Mouse (Mus musculus) liver, embryonic 11.5 days (tissue): ENCODE data around the gene Ccdc39. TPM values are rescaled to one million over a fixed set of nuclear protein-coding genes. Genes with fewer than 3 reads are reported as not detected.
A peak's percentile ranks its signal among the peaks of the same experiment; 100 is the strongest.

ENCODE experiments used
- ATAC-seq: fragments of 200-750 bp; cut with Nextera tagmentation; replicated peaks from 2 replicates; pipeline ENCODE4 v1.8.0; 2017; ENCODE audit warnings: moderate number of reproducible peaks, mild to moderate bottlenecking, moderate TSS enrichment, moderate library complexity; ENCODE audit not compliant: low FRiP score
- DNase-seq: peaks from one replicate; pipeline ENCODE4 v3.0.0-alpha.2; 2017; ENCODE audit warnings: low spot score
- H3K27ac ChIP-seq: fragments of 300-500 bp; sonication (generic); 2 replicates; pipeline ENCODE4 v1.5.1; 2014; ENCODE audit warnings: mild to moderate bottlenecking, low read depth, low read length, control low read depth
- H3K27me3 ChIP-seq: fragments of 300-500 bp; sonication (generic); replicated peaks from 2 replicates; pipeline ENCODE4 v1.6.1; 2014; ENCODE audit warnings: low read length, mixed read lengths; ENCODE audit not compliant: control insufficient read depth, insufficient read depth
- H3K36me3 ChIP-seq: fragments of 300-500 bp; sonication (generic); 2 replicates; pipeline ENCODE4 v1.6.1; 2014; ENCODE audit warnings: mild to moderate bottlenecking, low read length, moderate library complexity, mixed read lengths; ENCODE audit not compliant: control insufficient read depth, insufficient read depth
- H3K4me1 ChIP-seq: fragments of 300-500 bp; sonication (generic); replicated peaks from 2 replicates; pipeline ENCODE4 v1.6.1; 2014; ENCODE audit warnings: low read length, mixed read lengths; ENCODE audit not compliant: control insufficient read depth, insufficient read depth
- H3K4me2 ChIP-seq: fragments of 300-500 bp; sonication (generic); 2 replicates; pipeline ENCODE4 v1.6.1; 2014; ENCODE audit warnings: mild to moderate bottlenecking, control low read depth, moderate library complexity
- H3K4me3 ChIP-seq: fragments of 300-500 bp; sonication (generic); 2 replicates; pipeline ENCODE4 v1.5.1; 2014; ENCODE audit warnings: low read depth, low read length, control low read depth
- H3K9ac ChIP-seq: fragments of 300-500 bp; sonication (generic); 2 replicates; pipeline ENCODE4 v1.6.1; 2014; ENCODE audit warnings: low read depth, low read length, control low read depth
- H3K9me3 ChIP-seq: fragments of 300-500 bp; sonication (generic); 2 replicates; pipeline ENCODE4 v1.6.1; 2016; ENCODE audit warnings: low read length, inconsistent platforms, mixed read lengths; ENCODE audit not compliant: control insufficient read depth
- WGBS: fragments of 180-500 bp; shearing (Covaris S2); extraction: QIAGEN DNeasy Blood & Tissue Kit; methylation state at CpG from one replicate; pipeline ENCODE4 v1.1.7; 2014; 5-methylcytosine and 5-hydroxymethylcytosine counted together
- polyA plus RNA-seq: library from polyadenylated mRNA; unstranded; fragments of >200 nt; fragmentation: Nextera tagmentation; extraction: Ambion mirVana; gene quantifications from 2 replicates; pipeline ENCODE4 v1.2.1, GENCODE M21; 2014

Gene Ccdc39
- 1.5 and 2.9 TPM in 2 replicates for polyA plus RNA-seq

DNA sequence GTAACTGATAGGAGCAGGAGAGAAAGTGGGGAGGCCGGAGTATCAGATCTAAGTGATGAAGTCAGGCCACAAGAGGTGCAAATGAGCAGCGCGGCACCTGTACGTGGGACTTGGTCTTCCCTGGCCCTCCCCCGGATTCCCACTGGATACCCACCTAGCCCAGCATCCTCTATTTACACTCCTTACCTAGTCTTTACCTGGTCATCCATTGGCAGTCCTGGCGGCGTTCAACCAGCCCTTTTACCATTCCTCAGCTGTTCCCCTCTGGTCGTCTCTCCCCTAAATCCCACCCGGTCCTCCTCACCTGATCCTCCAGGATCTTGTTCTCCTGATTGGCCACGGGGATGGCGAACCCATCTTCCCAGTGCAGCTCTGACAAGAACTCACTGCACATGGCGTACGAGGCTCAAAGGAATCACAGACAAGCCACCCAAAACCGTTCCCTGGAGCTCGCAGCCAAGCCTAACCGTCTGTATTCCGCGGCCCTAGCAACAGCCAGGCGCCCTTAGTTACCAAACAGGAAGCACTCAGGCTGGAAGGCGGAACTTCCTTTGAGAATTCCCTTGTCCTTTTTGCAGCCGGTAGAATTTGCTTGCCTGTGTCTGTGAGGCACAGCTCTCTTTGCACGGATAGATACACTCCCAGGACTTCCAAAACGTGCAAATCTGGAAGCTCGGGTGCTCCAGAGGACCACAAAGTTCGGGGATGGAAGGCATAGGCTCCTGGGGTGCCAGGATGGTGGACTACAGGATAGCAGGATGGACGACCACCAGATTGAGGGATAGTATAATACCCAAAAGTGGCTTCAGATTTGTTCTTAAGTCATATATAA is at the start of gene Ccdc39:
Gene Ccdc39, minus strand, starts transcription at position 510 of the 832 bp plus-strand sequence.
- no peak within 1 kb of the TSS for H3K9ac ChIP-seq
- H3K4me1 ChIP-seq = no peaks in the 10 kb centered on the region
- 12% methylated on average over 26 of the region's 26 CpGs for WGBS
- H3K4me2 ChIP-seq = peak within 1 kb of the TSS; percentile 68
- H3K27me3 ChIP-seq = no peaks in the 10 kb centered on the region
- peak within 1 kb of the TSS; percentile 37 for H3K4me3 ChIP-seq
- DNase-seq = peak; percentile 64
- H3K36me3 ChIP-seq = no peaks in the 10 kb centered on the region
- H3K9me3 ChIP-seq = no peaks in the 10 kb centered on the region
- H3K27ac ChIP-seq = no peak within 1 kb of the TSS
- ATAC-seq = peak; percentile 53; the same call in 1 of the 2 replicates

DNA sequence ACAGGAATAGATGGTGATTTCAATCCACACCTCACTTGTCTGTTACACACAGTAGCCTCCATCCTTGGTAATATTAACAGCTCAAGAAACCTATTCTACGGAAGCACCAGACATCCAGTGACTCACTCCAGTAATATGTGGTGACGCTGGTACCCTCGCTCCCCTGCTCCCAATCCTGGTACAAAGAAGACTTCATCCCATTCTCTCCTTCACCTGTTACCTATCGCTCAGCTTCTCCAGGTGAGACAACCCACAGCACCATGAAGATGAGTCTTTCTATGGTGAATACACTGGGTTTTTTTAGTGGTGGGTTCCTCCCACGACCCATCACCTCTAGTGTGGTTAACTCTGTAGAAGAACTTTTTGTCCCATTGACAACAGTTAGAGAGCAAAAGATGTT is 49.3 kb upstream of the Ccdc39 start:
- no peak overlapping the region for H3K27ac ChIP-seq
- ATAC-seq (no peak), DNase-seq (no peak)
- no peak overlapping the region for H3K9ac ChIP-seq
- 83% methylated on average over 5 of the region's 5 CpGs for whole genome bisulfite sequencing
- H3K27me3 ChIP-seq = no peaks in the 10 kb centered on the region
- H3K36me3 ChIP-seq = no peaks in the 10 kb centered on the region
- no peak overlapping the region for H3K4me2 ChIP-seq
- H3K4me1 ChIP-seq = no peaks in the 10 kb centered on the region
- no peak overlapping the region for H3K4me3 ChIP-seq
- no peaks in the 10 kb centered on the region for H3K9me3 ChIP-seq

DNA sequence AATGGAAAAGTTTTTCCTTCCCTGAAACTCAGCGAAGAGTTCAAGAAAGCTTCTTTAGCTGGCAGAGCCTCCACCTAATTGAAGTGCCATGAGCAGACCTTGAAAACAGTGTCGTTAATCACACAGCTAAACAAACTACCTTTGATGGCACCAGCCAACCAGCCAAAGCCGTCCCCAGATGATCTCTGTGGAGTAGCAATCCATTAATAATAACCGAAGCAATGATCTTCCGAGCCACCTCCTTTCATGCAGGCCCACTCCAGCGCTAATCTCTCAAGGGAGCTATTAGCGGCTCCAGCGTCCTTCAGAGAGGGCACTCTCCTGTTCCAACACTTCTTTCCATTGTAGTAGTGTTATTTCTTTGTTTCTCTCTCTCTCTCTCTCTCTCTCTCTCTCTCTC is 43.3 kb upstream of the Ccdc39 start:
- no peak overlapping the region for H3K27ac ChIP-seq
- ATAC-seq (no peak), DNase-seq (no peak)
- no peak overlapping the region for H3K4me2 ChIP-seq
- H3K27me3 ChIP-seq = no peaks in the 10 kb centered on the region
- no peaks in the 10 kb centered on the region for H3K9me3 ChIP-seq
- H3K36me3 ChIP-seq = no peaks in the 10 kb centered on the region
- no peak overlapping the region for H3K4me3 ChIP-seq
- no peak overlapping the region for H3K9ac ChIP-seq
- 52% methylated on average over 8 of the region's 8 CpGs for WGBS
- H3K4me1 ChIP-seq = no peaks in the 10 kb centered on the region

DNA sequence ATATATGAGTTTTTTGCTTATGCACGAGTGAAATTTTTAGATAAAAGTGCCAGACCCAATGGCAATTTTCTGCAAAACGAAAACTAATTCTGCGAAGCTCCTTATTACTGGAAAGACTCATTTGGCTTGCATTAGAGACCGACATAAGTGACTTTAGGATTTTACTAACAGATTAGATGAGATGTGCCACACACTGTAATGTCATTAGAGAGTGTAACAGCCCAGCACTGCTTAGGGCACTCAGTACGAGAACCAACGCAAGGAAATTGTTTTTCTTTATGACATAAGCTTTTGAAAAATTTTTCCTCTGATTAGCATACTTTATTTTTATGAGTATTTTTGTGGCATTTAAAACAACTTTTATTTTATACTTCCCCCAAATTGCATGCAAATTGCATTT is 39.0 kb upstream of the Ccdc39 start:
- Histone ChIP-seq H3K36me3 (no peaks in the 10 kb centered on the region), H3K9me3 (no peaks in the 10 kb centered on the region), H3K27me3 (no peaks in the 10 kb centered on the region), H3K27ac (no peak overlapping the region), H3K9ac (no peak overlapping the region), H3K4me1 (no peaks in the 10 kb centered on the region), H3K4me3 (no peak overlapping the region), H3K4me2 (no peak overlapping the region)
- WGBS = 83% methylated on average over 6 of the region's 6 CpGs
- ATAC-seq (no peak), DNase-seq (no peak)

DNA sequence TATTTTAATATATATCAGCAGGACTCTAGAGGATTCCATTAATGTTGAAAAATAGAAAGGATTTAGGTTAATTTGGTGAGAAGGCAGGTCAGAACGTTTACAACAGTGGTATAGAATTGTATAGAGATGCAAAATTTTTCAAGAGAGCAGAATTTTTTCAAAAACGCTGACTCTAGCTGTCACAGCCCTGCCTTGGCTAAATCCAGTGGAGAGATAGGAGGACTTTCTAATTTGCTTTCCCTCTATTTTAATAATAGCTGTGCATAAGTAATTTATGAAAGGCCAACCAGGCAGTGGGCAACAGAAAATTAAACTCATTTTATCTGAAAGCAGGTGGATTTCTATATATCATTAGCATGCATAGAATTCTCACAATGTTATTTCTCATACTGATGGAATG is 38.6 kb upstream of the Ccdc39 start:
- no peaks in the 10 kb centered on the region for H3K9me3 ChIP-seq
- no peak overlapping the region for H3K9ac ChIP-seq
- H3K4me2 ChIP-seq = no peak overlapping the region
- ATAC-seq = no peak
- H3K4me1 ChIP-seq = no peaks in the 10 kb centered on the region
- no peak overlapping the region for H3K4me3 ChIP-seq
- no peak for DNase-seq
- no peaks in the 10 kb centered on the region for H3K27me3 ChIP-seq
- no peaks in the 10 kb centered on the region for H3K36me3 ChIP-seq
- H3K27ac ChIP-seq = no peak overlapping the region
- WGBS = 76% methylated on average over 2 of the region's 2 CpGs

DNA sequence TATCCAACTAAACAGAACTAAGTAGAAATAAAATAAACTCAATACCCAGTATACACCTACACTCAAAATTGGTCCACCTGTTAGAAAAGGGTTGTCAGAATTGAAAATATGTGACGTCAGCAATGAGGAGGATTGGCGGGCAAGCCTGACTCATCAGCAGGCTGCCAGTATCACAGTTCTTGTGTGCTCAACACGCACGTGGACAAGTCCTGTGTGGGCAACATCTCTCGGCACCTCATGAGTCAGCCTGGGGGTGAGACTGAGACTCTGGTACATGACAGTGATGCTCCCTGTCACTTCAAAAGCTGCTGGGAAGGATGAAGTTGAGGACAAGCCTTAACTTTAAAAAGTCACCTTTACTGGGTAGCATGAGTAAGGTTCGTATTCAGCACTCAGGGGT is 34.6 kb upstream of the Ccdc39 start:
- 84% methylated on average over 6 of the region's 6 CpGs for WGBS
- no peaks in the 10 kb centered on the region for H3K9me3 ChIP-seq

DNA sequence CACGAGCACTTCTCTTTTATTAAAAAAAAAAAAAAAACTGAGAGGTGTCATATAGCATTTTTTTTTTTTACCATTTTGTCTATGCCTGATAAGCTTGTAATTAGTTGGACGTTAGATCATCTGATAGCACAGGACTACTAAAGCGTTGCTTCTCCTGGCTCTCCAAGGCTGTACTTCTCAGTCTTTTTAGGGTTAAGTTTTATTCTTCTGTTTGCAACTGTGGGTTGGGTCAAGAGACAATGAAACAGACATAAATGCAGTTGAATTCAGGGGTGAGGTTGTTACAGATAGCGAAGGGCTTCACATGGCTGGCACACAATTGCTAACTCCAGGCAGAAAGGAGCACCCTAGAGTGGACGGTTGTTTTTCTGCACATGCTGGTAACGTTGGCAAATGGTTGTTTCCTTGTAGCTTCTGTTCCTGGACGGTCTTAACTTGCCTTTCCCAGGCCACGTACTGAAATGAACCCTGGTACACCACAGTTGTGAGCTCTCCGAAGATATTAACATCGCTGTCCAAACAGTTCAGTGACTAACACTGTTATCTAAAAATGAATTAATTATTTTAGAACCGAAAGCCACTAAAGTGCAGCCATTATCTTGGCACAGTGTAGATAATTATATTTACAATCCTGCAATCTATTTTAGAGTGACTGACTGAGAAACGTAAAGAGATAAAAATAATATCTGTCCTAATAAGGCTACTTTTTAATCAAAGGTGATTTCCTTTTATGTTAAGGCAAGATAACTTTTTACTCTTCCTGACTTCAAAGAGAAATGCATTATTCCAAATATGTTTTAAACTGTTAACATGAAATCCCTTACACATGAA is 30.6 kb upstream of the Ccdc39 start:
- Histone ChIP-seq H3K9ac (no peak overlapping the region), H3K4me2 (no peak overlapping the region), H3K27ac (no peak overlapping the region), H3K4me1 (no peaks in the 10 kb centered on the region), H3K4me3 (no peak overlapping the region), H3K36me3 (no peaks in the 10 kb centered on the region), H3K9me3 (no peaks in the 10 kb centered on the region), H3K27me3 (no peaks in the 10 kb centered on the region)
- ATAC-seq = no peak
- DNase-seq = no peak
- 70% methylated on average over 12 of the region's 12 CpGs for WGBS

More for the DNA sequence above, 34.6 kb upstream of the Ccdc39 start:
- Histone ChIP-seq H3K4me3 (no peak overlapping the region), H3K36me3 (no peaks in the 10 kb centered on the region), H3K4me2 (no peak overlapping the region), H3K9ac (no peak overlapping the region), H3K27me3 (no peaks in the 10 kb centered on the region), H3K4me1 (no peaks in the 10 kb centered on the region), H3K27ac (no peak overlapping the region)
- ATAC-seq = no peak
- no peak for DNase-seq

DNA sequence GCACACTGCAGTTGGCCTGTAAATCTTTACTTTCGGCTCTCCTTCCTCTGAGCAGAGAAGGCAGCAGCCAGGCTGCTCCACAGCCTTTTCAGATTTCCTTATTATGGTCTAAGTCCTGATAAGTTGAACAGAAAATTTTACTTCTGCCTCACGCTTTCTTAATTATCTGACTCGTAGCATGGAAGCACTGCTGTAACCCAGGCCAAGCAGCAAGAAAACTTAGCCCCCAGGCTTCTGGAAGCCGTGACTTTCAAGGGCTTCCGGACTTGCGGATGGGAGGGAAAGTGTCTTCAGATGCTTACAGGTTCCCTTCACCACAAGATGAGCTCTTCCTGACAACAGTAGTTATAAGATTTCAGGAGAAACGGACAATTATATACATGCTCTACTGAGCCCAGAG is 29.7 kb upstream of the Ccdc39 start:
- Histone ChIP-seq H3K4me3 (no peak overlapping the region), H3K4me2 (no peak overlapping the region), H3K9ac (no peak overlapping the region), H3K36me3 (no peaks in the 10 kb centered on the region), H3K27ac (no peak overlapping the region), H3K9me3 (no peaks in the 10 kb centered on the region), H3K4me1 (no peaks in the 10 kb centered on the region), H3K27me3 (no peaks in the 10 kb centered on the region)
- no peak for ATAC-seq
- 76% methylated on average over 7 of the region's 7 CpGs for WGBS
- DNase-seq = no peak
